Mouse (Mus musculus) C2C12 (cell line): ENCODE measurements around the gene Rho.

Experiments
- CTCF ChIP-seq: IDR thresholded peaks from one replicate; pipeline ENCODE4 v1.5.1; 2011; ENCODE audit not compliant: control insufficient read depth, insufficient read depth, insufficient read length
- FOSL1 ChIP-seq: IDR thresholded peaks from one replicate; pipeline ENCODE4 v1.8.0; 2011; ENCODE audit warnings: mild to moderate bottlenecking, low read length; ENCODE audit not compliant: poor library complexity, insufficient read depth, severe bottlenecking
- MAX ChIP-seq: IDR thresholded peaks from one replicate; pipeline ENCODE4 v1.6.1; 2011; ENCODE audit warnings: mild to moderate bottlenecking, control low read depth
- MYOD1 ChIP-seq: IDR thresholded peaks from one replicate; pipeline ENCODE4 v1.6.1; 2011; ENCODE audit warnings: low read depth; ENCODE audit not compliant: control insufficient read depth, insufficient read length
- USF1 ChIP-seq: IDR thresholded peaks from one replicate; pipeline ENCODE4 v1.6.1; 2011; ENCODE audit warnings: low read depth, mild to moderate bottlenecking, control low read depth, moderate library complexity

- no peak for TF ChIP-seq CTCF
- TF ChIP-seq FOSL1, result no peak
- TF ChIP-seq USF1, result no peak
- no peak for TF ChIP-seq MYOD1
- TF ChIP-seq MAX, result no peak
Observed at GRCm38 (mm10) chr6:115916611-115917010, 14.9 kb upstream of the Rho start.
